Mouse (Mus musculus): ENCODE results near the gene Rab3d. TPM values are rescaled to one million over a fixed set of nuclear protein-coding genes. Genes with fewer than 3 reads are reported as not detected.

Rab3d gene
- polyA plus RNA-seq, 1 experiment from 2014 or later: 21.6 TPM

DNA sequence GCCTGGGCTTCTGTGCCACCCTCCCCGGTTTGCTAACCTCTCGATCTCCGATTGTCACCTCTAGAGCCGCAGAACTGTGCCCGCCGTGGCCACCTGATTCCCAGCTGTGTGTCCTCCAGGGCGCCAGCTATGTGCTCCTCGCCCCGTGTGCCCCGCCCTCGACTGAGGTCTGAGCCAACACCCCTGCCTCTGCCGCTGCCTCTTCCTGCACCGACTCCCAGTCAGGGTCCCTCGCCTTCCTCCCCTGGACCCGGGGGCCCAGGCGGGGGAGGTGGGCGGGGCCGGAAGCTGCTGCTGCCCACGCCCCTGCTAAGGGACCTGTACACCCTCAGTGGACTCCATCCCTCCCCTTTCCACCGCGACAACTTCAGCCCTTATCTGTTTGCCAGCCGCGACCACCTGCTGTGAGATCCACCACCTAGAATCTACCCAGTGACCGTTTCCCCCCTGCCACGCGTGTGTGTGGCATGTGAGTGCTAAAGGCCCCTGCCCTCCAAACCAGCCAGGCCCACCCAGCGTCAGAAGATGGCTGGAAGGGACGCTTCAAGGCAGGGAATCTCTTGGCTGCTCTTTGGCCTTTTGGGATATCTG lies 29.6 kb upstream of the Rab3d start:
- ATAC-seq (ENCODE audit: low read depth): no peak
- Histone ChIP-seq H3K36me3 (ENCODE audit: control insufficient read depth, insufficient read depth, low read length) (0 out of 2 replicates have a peak, but pooled peaks cover 3% of the 10 kb centered on the region), H3K27ac (replicated peaks; ENCODE audit: low read depth, low read length) (no peak overlapping the region), H3K9me3 (ENCODE audit: control insufficient read depth, low read length) (no peaks in the 10 kb centered on the region), H3K9ac (ENCODE audit: low read depth, low read length) (no peak overlapping the region), H3K4me3 (ENCODE audit: low read depth, low read length) (no peak overlapping the region), H3K4me2 (ENCODE audit: low read depth, low read length) (no peak overlapping the region), H3K4me1 (ENCODE audit: control insufficient read depth, insufficient read depth, low read length) (no peaks in the 10 kb centered on the region), H3K27me3 (replicated peaks; ENCODE audit: control insufficient read depth, insufficient read depth, low read length) (peaks cover 3% of the 10 kb centered on the region; the same call in 1 of the 2 replicates)
- 8% methylated on average over 8 of the region's 28 CpGs for WGBS
- no peak for DNase-seq (ENCODE audit: low spot score)

- Histone ChIP-seq H3K36me3 (ENCODE audit: control insufficient read depth, insufficient read depth, low read length) (0 out of 2 replicates have a peak, but pooled peaks cover 3% of the 10 kb centered on the region), H3K9ac (ENCODE audit: low read depth, low read length) (no peak overlapping the region), H3K9me3 (ENCODE audit: control insufficient read depth, low read length) (no peaks in the 10 kb centered on the region), H3K4me3 (ENCODE audit: low read depth, low read length) (no peak overlapping the region), H3K27me3 (replicated peaks; ENCODE audit: control insufficient read depth, insufficient read depth, low read length) (peaks cover 3% of the 10 kb centered on the region; the same call in 1 of the 2 replicates), H3K4me1 (ENCODE audit: control insufficient read depth, insufficient read depth, low read length) (no peaks in the 10 kb centered on the region), H3K4me2 (ENCODE audit: low read depth, low read length) (no peak overlapping the region), H3K27ac (replicated peaks; ENCODE audit: low read depth, low read length) (no peak overlapping the region)
- DNase-seq (ENCODE audit: low spot score) (no peak), ATAC-seq (ENCODE audit: low read depth) (no peak)
- 22% methylated on average over 23 of the region's 23 CpGs for WGBS
Observed at GRCm38 (mm10) chr9:21944267-21944666, 26.3 kb upstream of the Rab3d start.

DNA sequence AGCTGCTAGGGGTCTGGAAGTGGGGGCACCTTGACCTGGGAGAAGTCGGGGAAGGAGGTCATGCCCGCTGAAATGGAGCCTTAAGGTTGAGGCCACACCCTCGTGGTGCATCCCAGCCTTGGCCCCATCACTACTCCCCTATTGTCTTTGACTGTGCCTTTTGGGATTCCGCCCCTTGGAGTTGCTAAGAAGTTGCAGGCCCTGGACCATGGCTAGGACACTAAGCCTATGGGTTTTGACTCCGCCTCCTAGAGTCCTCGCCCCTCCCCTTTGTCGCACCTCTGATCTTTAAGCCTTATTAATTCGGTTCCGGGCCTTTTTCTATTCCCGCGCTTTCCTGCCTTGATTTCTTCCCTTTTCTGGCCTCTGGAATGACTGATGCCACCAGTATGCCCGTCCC lies 25.6 kb upstream of the Rab3d start:
- 52% methylated on average over 11 of the region's 12 CpGs for WGBS
- no peak for DNase-seq (ENCODE audit: low spot score)
- Histone ChIP-seq H3K9me3 (ENCODE audit: control insufficient read depth, low read length) (no peaks in the 10 kb centered on the region), H3K4me2 (ENCODE audit: low read depth, low read length) (no peak overlapping the region), H3K27ac (replicated peaks; ENCODE audit: low read depth, low read length) (no peak overlapping the region), H3K4me3 (ENCODE audit: low read depth, low read length) (no peak overlapping the region), H3K9ac (ENCODE audit: low read depth, low read length) (no peak overlapping the region), H3K27me3 (replicated peaks; ENCODE audit: control insufficient read depth, insufficient read depth, low read length) (peaks cover 3% of the 10 kb centered on the region; the same call in 1 of the 2 replicates), H3K4me1 (ENCODE audit: control insufficient read depth, insufficient read depth, low read length) (no peaks in the 10 kb centered on the region), H3K36me3 (ENCODE audit: control insufficient read depth, insufficient read depth, low read length) (0 out of 2 replicates have a peak, but pooled peaks cover 3% of the 10 kb centered on the region)
- no peak for ATAC-seq (ENCODE audit: low read depth)

DNA sequence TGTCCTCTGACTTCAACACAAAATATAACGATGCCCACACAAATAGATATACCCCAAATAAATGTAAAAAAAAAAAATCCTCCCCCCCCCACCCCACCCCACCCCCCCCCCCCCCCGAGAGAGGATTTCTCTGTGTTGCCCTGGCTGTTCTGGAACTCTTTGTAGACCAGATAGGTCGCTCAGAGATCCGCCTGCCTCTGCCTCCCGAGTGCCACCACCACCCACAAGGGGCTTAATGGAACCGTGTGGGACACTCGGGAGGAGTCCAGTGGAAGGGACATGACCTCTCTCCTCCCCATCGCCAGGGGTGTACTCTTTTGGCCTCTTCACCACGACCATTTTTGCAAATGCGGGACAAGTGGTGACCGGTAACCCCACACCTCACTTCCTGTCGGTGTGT lies 25.1 kb upstream of the Rab3d start:
- ATAC-seq (ENCODE audit: low read depth): no peak
- no peak overlapping the region for H3K9ac ChIP-seq (ENCODE audit: low read depth, low read length)
- peaks cover 3% of the 10 kb centered on the region; the same call in 1 of the 2 replicates for H3K27me3 ChIP-seq (replicated peaks; ENCODE audit: control insufficient read depth, insufficient read depth, low read length)
- H3K27ac ChIP-seq (replicated peaks; ENCODE audit: low read depth, low read length): no peak overlapping the region
- 82% methylated on average over 4 of the region's 12 CpGs for WGBS
- no peak overlapping the region for H3K4me3 ChIP-seq (ENCODE audit: low read depth, low read length)
- H3K4me2 ChIP-seq (ENCODE audit: low read depth, low read length): no peak overlapping the region
- H3K9me3 ChIP-seq (ENCODE audit: control insufficient read depth, low read length): no peaks in the 10 kb centered on the region
- no peak for DNase-seq (ENCODE audit: low spot score)
- no peaks in the 10 kb centered on the region for H3K4me1 ChIP-seq (ENCODE audit: control insufficient read depth, insufficient read depth, low read length)
- H3K36me3 ChIP-seq (ENCODE audit: control insufficient read depth, insufficient read depth, low read length): 0 out of 2 replicates have a peak, but pooled peaks cover 3% of the 10 kb centered on the region

GRCm38 (mm10) chr9:21938234-21938855 lies 20.4 kb upstream of the Rab3d start:
- DNase-seq (ENCODE audit: low spot score) (no peak), ATAC-seq (ENCODE audit: low read depth) (no peak)
- Histone ChIP-seq H3K4me1 (ENCODE audit: control insufficient read depth, insufficient read depth, low read length) (no peaks in the 10 kb centered on the region; the same call in 1 of the 2 replicates), H3K27me3 (replicated peaks; ENCODE audit: control insufficient read depth, insufficient read depth, low read length) (no peaks in the 10 kb centered on the region), H3K9me3 (ENCODE audit: control insufficient read depth, low read length) (no peaks in the 10 kb centered on the region), H3K9ac (ENCODE audit: low read depth, low read length) (no peak overlapping the region), H3K4me3 (ENCODE audit: low read depth, low read length) (no peak overlapping the region), H3K4me2 (ENCODE audit: low read depth, low read length) (no peak overlapping the region), H3K36me3 (ENCODE audit: control insufficient read depth, insufficient read depth, low read length) (no peaks in the 10 kb centered on the region), H3K27ac (replicated peaks; ENCODE audit: low read depth, low read length) (no peak overlapping the region)
- WGBS: 85% methylated on average over 4 of the region's 4 CpGs

DNA sequence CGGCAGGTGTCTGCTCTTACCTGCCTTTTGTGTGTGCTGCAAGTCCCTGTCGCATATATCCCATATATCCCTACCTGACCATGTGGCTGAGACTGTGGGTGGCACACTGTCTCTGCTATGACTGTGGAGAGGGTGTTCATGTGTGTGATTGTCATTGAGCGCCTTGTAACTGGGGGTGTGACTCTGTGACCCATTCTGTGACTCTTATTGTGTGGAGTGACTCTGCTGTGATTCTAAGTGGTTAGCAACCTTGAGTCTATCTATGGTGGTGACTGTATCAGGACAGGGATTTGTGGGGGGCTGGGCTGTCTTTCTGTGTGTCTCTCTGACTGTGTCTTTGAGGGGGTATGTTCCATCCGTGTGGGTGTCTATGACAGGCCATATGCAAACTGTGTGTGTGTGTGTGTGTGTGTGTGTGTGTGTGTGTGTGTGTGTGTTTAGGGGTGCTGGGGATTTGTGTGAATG lies 19.8 kb upstream of the Rab3d start:
- H3K9ac ChIP-seq (ENCODE audit: low read depth, low read length): peak overlapping the region; percentile 74; the same call in 1 of the 2 replicates
- H3K9me3 ChIP-seq (ENCODE audit: control insufficient read depth, low read length): no peaks in the 10 kb centered on the region
- H3K4me2 ChIP-seq (ENCODE audit: low read depth, low read length): peak overlapping the region; percentile 59
- no peaks in the 10 kb centered on the region for H3K27me3 ChIP-seq (replicated peaks; ENCODE audit: control insufficient read depth, insufficient read depth, low read length)
- H3K4me3 ChIP-seq (ENCODE audit: low read depth, low read length): peak overlapping the region; percentile 55
- H3K36me3 ChIP-seq (ENCODE audit: control insufficient read depth, insufficient read depth, low read length): no peaks in the 10 kb centered on the region
- ATAC-seq (ENCODE audit: low read depth) (no peak), DNase-seq (ENCODE audit: low spot score) (no peak)
- 76% methylated on average over 4 of the region's 4 CpGs for WGBS
- no peaks in the 10 kb centered on the region; the same call in 1 of the 2 replicates for H3K4me1 ChIP-seq (ENCODE audit: control insufficient read depth, insufficient read depth, low read length)
- H3K27ac ChIP-seq (replicated peaks; ENCODE audit: low read depth, low read length): no peak overlapping the region

- H3K4me2 ChIP-seq (ENCODE audit: low read depth, low read length): peak within 1 kb of the TSS; percentile 59
- 2% methylated on average over 32 of the region's 43 CpGs for WGBS
- no peaks in the 10 kb centered on the region for H3K36me3 ChIP-seq (ENCODE audit: control insufficient read depth, insufficient read depth, low read length)
- 0 out of 2 replicates have a peak within 1 kb of the TSS, but pooled peaks have one; percentile 15 for H3K27ac ChIP-seq (replicated peaks; ENCODE audit: low read depth, low read length)
- no peaks in the 10 kb centered on the region; the same call in 1 of the 2 replicates for H3K4me1 ChIP-seq (ENCODE audit: control insufficient read depth, insufficient read depth, low read length)
- H3K9me3 ChIP-seq (ENCODE audit: control insufficient read depth, low read length): no peaks in the 10 kb centered on the region
- H3K4me3 ChIP-seq (ENCODE audit: low read depth, low read length): peak within 1 kb of the TSS; percentile 55
- peak within 1 kb of the TSS; percentile 74 for H3K9ac ChIP-seq (ENCODE audit: low read depth, low read length)
- peak; percentile 99 for DNase-seq (ENCODE audit: low spot score)
- peak; percentile 97 for ATAC-seq (ENCODE audit: low read depth)
- no peaks in the 10 kb centered on the region for H3K27me3 ChIP-seq (replicated peaks; ENCODE audit: control insufficient read depth, insufficient read depth, low read length)
Observed at GRCm38 (mm10) chr9:21936692-21937570, 18.9 kb upstream of the Rab3d start, which contains the start of gene Plppr2. Gene Plppr2, plus strand, starts transcription at chr9:21937033.

DNA sequence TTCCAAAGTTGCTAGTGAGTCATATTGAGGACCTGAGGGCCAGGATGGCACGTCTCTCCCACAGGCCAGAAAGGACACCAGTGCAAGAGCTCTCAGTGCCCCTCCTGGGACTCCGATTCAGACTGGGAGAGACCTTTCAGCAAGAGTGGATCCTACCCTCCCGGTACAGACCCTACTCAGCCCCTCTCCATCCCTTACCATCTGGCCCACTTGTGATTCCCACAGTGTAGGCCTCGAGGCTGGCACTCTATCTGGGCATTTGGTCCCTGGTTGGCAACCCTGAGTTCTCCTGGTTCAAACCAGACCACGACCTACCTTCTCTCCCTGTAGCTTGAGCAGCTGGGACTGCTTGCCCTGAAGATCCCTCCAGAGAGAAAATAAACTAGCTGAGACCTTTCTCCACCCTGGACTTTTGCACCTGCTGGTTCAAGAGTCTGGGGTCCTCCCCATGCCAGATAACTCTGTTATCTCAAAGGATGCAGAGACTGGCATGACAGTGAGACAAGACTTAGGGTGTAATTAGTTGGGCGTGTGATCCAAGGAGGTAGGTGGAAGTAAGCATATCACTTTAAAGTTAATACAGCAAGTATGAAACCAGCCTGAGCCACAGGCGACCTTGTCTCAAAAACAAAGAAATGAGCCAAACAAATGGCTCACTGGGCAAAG lies 17.6 kb upstream of the Rab3d start:
- Histone ChIP-seq H3K4me1 (ENCODE audit: control insufficient read depth, insufficient read depth, low read length) (no peaks in the 10 kb centered on the region; the same call in 1 of the 2 replicates), H3K9ac (ENCODE audit: low read depth, low read length) (no peak overlapping the region), H3K27ac (replicated peaks; ENCODE audit: low read depth, low read length) (no peak overlapping the region), H3K4me3 (ENCODE audit: low read depth, low read length) (no peak overlapping the region), H3K27me3 (replicated peaks; ENCODE audit: control insufficient read depth, insufficient read depth, low read length) (no peaks in the 10 kb centered on the region), H3K9me3 (ENCODE audit: control insufficient read depth, low read length) (no peaks in the 10 kb centered on the region), H3K4me2 (ENCODE audit: low read depth, low read length) (no peak overlapping the region), H3K36me3 (ENCODE audit: control insufficient read depth, insufficient read depth, low read length) (no peaks in the 10 kb centered on the region)
- 80% methylated on average over 7 of the region's 7 CpGs for WGBS
- no peak for DNase-seq (ENCODE audit: low spot score)
- no peak for ATAC-seq (ENCODE audit: low read depth)

Data from embryonic facial prominence, embryonic 14.5 days (tissue).